Mouse (Mus musculus) liver, embryonic 12.5 days (tissue): ENCODE measurements at regions not wholly inside any gene's neighbourhood (a gene's known extent, or its start where the extent isn't known, plus 50 kb on each side); places are given as distances from the start of the nearest gene placed in this dataset.
"Not testable (repeated sequence)": the region's sequence is repeated elsewhere in the genome, so short reads cannot be mapped to it uniquely, and the experiment has no call there.

Source experiments
- ATAC-seq: fragments of 200-750 bp; cut with Nextera tagmentation; 2 replicates; pipeline ENCODE4 v1.8.0; 2017; ENCODE audit warnings: moderate number of reproducible peaks, mild to moderate bottlenecking, moderate library complexity
- H3K27ac ChIP-seq: fragments of 300-500 bp; sonication (generic); 2 replicates; pipeline ENCODE4 v1.5.1; 2016; ENCODE audit warnings: mild to moderate bottlenecking
- H3K27me3 ChIP-seq: fragments of 300-500 bp; sonication (generic); replicated peaks from 2 replicates; pipeline ENCODE4 v1.6.1; 2016; ENCODE audit warnings: mild to moderate bottlenecking, moderate library complexity
- H3K36me3 ChIP-seq: fragments of 300-500 bp; sonication (generic); 2 replicates; pipeline ENCODE4 v1.6.1; 2016; ENCODE audit warnings: mild to moderate bottlenecking, moderate library complexity
- H3K4me1 ChIP-seq: fragments of 300-500 bp; sonication (generic); 2 replicates; pipeline ENCODE4 v1.6.1; 2016
- H3K4me2 ChIP-seq: fragments of 300-500 bp; sonication (generic); 2 replicates; pipeline ENCODE4 v1.6.1; 2016; ENCODE audit warnings: mild to moderate bottlenecking, moderate library complexity
- H3K4me3 ChIP-seq: fragments of 300-500 bp; sonication (generic); 2 replicates; pipeline ENCODE4 v1.5.1; 2016; ENCODE audit warnings: mild to moderate bottlenecking, moderate library complexity
- H3K9ac ChIP-seq: fragments of 300-500 bp; sonication (generic); 2 replicates; pipeline ENCODE4 v1.6.1; 2016; ENCODE audit warnings: mild to moderate bottlenecking, moderate library complexity
- H3K9me3 ChIP-seq: fragments of 300-500 bp; sonication (generic); replicated peaks from 2 replicates; pipeline ENCODE4 v1.6.1; 2016; ENCODE audit warnings: mild to moderate bottlenecking, moderate library complexity
- WGBS: fragments of 180-500 bp; shearing (Covaris S2); methylation state at CpG from one replicate; pipeline ENCODE4 v1.1.7; 2016; ENCODE audit not compliant: insufficient replicate concordance; 5-methylcytosine and 5-hydroxymethylcytosine counted together

GRCm38 (mm10) chr16:50023885-50024284 lies 223.6 kb downstream of the Cd47 start:
- Histone ChIP-seq H3K4me3 (no peak overlapping the region), H3K9me3 (no peaks in the 10 kb centered on the region), H3K36me3 (no peaks in the 10 kb centered on the region), H3K4me2 (no peak overlapping the region), H3K9ac (no peak overlapping the region), H3K27me3 (no peaks in the 10 kb centered on the region), H3K27ac (no peak overlapping the region), H3K4me1 (peaks cover 11% of the 10 kb centered on the region)
- WGBS: 78% methylated on average over 1 of the region's 1 CpGs
- no peak for ATAC-seq

DNA sequence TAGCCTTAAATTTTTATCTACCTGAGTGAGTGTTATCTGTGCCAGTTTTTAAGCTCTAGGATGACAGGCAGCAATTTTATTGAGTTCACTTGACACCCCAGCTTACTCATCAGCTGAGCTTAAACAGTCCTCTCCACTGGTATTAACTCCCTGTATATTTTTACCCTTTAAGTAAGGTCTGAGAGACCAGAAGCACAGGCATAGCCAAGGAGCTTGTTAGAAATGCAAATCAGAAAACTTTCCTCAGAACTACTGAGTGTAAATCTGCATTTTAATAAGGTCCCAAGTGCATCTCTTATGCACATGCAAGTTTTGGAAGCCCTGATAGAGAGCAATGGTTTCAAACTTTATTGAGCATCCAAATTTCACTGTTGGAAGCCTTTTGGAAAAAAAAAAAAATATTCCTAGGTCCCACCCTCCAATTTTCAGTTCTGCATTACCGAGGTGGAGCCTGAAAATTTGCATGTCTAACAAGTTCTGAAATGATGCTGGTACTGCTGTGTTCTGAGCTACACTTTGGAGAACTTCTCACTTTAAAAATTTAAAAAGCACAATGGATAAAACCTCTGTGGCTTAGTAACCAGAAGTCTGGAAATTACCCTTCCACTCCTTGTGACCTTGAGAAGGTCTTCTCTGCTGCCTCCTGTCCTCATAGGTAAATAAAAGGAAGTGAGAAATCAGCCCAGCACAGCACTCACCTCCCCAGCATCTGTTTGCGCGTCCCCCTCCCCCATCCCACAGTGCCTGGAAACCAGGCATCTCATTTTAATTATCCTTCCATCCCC lies 226.0 kb downstream of the Cd47 start:
- H3K27ac ChIP-seq: no peak overlapping the region
- no peaks in the 10 kb centered on the region for H3K9me3 ChIP-seq
- no peaks in the 10 kb centered on the region for H3K36me3 ChIP-seq
- no peak overlapping the region for H3K4me3 ChIP-seq
- no peak for ATAC-seq
- H3K4me1 ChIP-seq: peaks cover 20% of the 10 kb centered on the region
- H3K9ac ChIP-seq: no peak overlapping the region
- H3K4me2 ChIP-seq: no peak overlapping the region
- WGBS: 29% methylated on average over 3 of the region's 3 CpGs
- H3K27me3 ChIP-seq: no peaks in the 10 kb centered on the region

GRCm38 (mm10) chr16:50027189-50027588 lies 226.9 kb downstream of the Cd47 start:
- no peak for ATAC-seq
- H3K27me3 ChIP-seq: no peaks in the 10 kb centered on the region
- H3K4me3 ChIP-seq: no peak overlapping the region
- peaks cover 21% of the 10 kb centered on the region for H3K4me1 ChIP-seq
- no peak overlapping the region for H3K27ac ChIP-seq
- no peaks in the 10 kb centered on the region for H3K36me3 ChIP-seq
- no peak overlapping the region for H3K9ac ChIP-seq
- H3K9me3 ChIP-seq: no peaks in the 10 kb centered on the region
- 17% methylated on average over 2 of the region's 2 CpGs for WGBS
- no peak overlapping the region for H3K4me2 ChIP-seq

GRCm38 (mm10) chr16:50029711-50030110 lies 229.4 kb downstream of the Cd47 start:
- Histone ChIP-seq H3K4me1 (peaks cover 21% of the 10 kb centered on the region), H3K9ac (no peak overlapping the region), H3K36me3 (no peaks in the 10 kb centered on the region), H3K27me3 (no peaks in the 10 kb centered on the region), H3K27ac (no peak overlapping the region), H3K9me3 (no peaks in the 10 kb centered on the region), H3K4me3 (no peak overlapping the region), H3K4me2 (no peak overlapping the region)
- 87% methylated on average over 1 of the region's 1 CpGs for WGBS
- ATAC-seq: no peak

GRCm38 (mm10) chr16:50030355-50030754 lies 230.0 kb downstream of the Cd47 start:
- H3K27me3 ChIP-seq, H3K4me3 ChIP-seq, H3K9ac ChIP-seq, H3K4me2 ChIP-seq, H3K9me3 ChIP-seq, H3K27ac ChIP-seq, H3K36me3 ChIP-seq: not testable (repeated sequence)
- ATAC-seq: peak; percentile 72
- peaks cover 21% of the 10 kb centered on the region for H3K4me1 ChIP-seq

DNA sequence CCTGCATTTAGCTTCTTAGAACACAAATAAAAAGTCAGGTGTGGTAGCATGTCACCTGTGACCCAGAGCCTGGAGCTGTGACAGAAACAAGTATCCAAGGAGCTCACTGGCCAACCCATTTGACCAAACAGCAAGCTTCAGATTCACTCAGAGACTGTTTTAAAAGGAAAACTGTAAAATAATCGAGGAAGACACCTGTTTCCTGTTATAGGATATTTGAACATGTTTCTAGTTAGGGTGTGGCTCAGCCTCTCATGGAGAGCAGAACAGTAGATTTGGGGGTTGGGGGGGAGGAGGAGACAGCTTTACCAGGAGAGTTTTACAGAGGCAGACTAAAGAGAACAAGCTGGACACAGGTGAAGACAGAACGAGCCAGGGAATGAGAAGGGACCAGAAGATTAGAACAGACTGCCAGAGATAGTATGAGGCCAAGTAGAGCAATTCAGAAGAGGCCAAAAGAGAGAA lies 230.6 kb downstream of the Cd47 start:
- H3K9ac ChIP-seq: no peak overlapping the region
- H3K9me3 ChIP-seq: no peaks in the 10 kb centered on the region
- ATAC-seq: no peak; the same call in 1 of the 2 replicates
- H3K36me3 ChIP-seq: no peaks in the 10 kb centered on the region
- H3K27me3 ChIP-seq: no peaks in the 10 kb centered on the region
- peaks cover 21% of the 10 kb centered on the region for H3K4me1 ChIP-seq
- no peak overlapping the region for H3K4me3 ChIP-seq
- H3K4me2 ChIP-seq: no peak overlapping the region
- 22% methylated on average over 2 of the region's 2 CpGs for WGBS
- H3K27ac ChIP-seq: peak overlapping the region; percentile 12; the same call in 1 of the 2 replicates

GRCm38 (mm10) chr16:50032798-50033197 lies 232.5 kb downstream of the Cd47 start:
- no peak for ATAC-seq
- WGBS: 56% methylated on average over 2 of the region's 2 CpGs

DNA sequence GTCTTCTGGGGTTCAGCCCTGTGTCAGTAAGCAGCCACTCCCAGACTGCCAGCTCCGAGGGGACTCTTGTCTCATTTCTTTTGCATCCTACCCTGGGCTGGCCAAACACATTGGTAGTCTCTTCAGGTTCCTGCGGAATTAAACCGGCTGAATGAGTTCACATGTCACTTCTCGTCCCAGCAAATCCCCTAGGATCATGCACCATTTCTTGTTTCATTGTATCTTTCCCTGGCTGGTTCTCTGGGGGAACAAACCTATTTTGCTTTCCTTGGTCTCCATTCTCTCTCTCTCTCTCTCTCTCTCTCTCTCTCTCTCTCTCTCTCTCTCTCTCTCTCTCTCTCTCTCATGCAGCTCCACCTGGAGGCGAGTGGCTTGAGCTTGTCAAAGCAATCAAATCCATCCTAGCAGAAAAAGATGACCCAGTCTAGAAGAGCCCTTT lies 236.0 kb downstream of the Cd47 start:
- no peaks in the 10 kb centered on the region for H3K9me3 ChIP-seq
- no peak overlapping the region for H3K27ac ChIP-seq
- H3K4me3 ChIP-seq: no peak overlapping the region
- H3K27me3 ChIP-seq: no peaks in the 10 kb centered on the region
- H3K9ac ChIP-seq: no peak overlapping the region
- WGBS: 60% methylated on average over 5 of the region's 5 CpGs
- no peak overlapping the region for H3K4me2 ChIP-seq
- H3K4me1 ChIP-seq: peaks cover 1% of the 10 kb centered on the region; the same call in 1 of the 2 replicates
- H3K36me3 ChIP-seq: no peaks in the 10 kb centered on the region
- no peak for ATAC-seq

More at GRCm38 (mm10) chr16:50032798-50033197, 232.5 kb downstream of the Cd47 start:
- Histone ChIP-seq H3K27ac (no peak overlapping the region), H3K9me3 (no peaks in the 10 kb centered on the region), H3K4me3 (no peak overlapping the region), H3K4me1 (peaks cover 10% of the 10 kb centered on the region; the same call in 1 of the 2 replicates), H3K27me3 (no peaks in the 10 kb centered on the region), H3K4me2 (no peak overlapping the region), H3K36me3 (no peaks in the 10 kb centered on the region), H3K9ac (no peak overlapping the region)

DNA sequence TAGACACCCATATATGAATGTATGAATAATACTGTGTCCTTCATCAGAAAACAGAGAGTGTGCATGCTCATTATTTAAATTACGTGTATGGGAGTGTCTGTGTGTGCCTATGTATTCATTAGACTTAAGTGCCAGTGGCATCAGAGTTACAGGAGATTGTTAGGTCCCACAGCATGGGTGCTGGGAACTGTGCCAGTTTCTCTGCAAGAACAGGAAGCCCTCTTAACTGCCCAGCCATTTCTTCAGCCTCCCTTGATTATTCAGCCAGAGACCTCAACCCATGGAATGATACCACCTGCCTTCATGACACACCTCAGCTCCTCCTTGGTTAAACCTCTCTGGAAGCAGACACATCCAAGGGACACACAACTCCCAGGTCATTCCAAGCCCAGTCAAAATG lies 243.8 kb downstream of the Cd47 start:
- WGBS: 65% methylated on average over 1 of the region's 1 CpGs
- Histone ChIP-seq H3K9ac (no peak overlapping the region), H3K4me3 (no peak overlapping the region), H3K27ac (no peak overlapping the region), H3K4me2 (no peak overlapping the region), H3K4me1 (peaks cover 3% of the 10 kb centered on the region; the same call in 1 of the 2 replicates), H3K36me3 (no peaks in the 10 kb centered on the region), H3K9me3 (no peaks in the 10 kb centered on the region), H3K27me3 (no peaks in the 10 kb centered on the region)
- no peak for ATAC-seq

- H3K9me3 ChIP-seq: no peaks in the 10 kb centered on the region
- 6% methylated on average over 32 of the region's 32 CpGs for WGBS
- no peak overlapping the region for H3K27ac ChIP-seq
- H3K4me1 ChIP-seq: peaks cover 3% of the 10 kb centered on the region; the same call in 1 of the 2 replicates
- H3K4me3 ChIP-seq: peak overlapping the region; percentile 49
- peak overlapping the region; percentile 42 for H3K9ac ChIP-seq
- peak; percentile 76 for ATAC-seq
- H3K36me3 ChIP-seq: no peaks in the 10 kb centered on the region
- no peaks in the 10 kb centered on the region for H3K27me3 ChIP-seq
- peak overlapping the region; percentile 73 for H3K4me2 ChIP-seq
Measured at GRCm38 (mm10) chr16:50045552-50046547, 245.5 kb downstream of the Cd47 start.

GRCm38 (mm10) chr16:50063540-50063939 lies 263.2 kb downstream of the Cd47 start:
- Histone ChIP-seq H3K4me3 (no peak overlapping the region), H3K4me2 (no peak overlapping the region), H3K27ac (no peak overlapping the region), H3K4me1 (peaks cover 3% of the 10 kb centered on the region; the same call in 1 of the 2 replicates), H3K9ac (no peak overlapping the region), H3K36me3 (no peaks in the 10 kb centered on the region), H3K27me3 (no peaks in the 10 kb centered on the region), H3K9me3 (no peaks in the 10 kb centered on the region)
- WGBS: 56% methylated on average over 4 of the region's 4 CpGs
- ATAC-seq: no peak
